Mouse (Mus musculus): ENCODE data around the gene Atcay.

- TF ChIP-seq POLR2A (IDR thresholded peaks at IDR 0.05; ENCODE audit: low read depth, low read length) (no peak), CTCF (conservative IDR thresholded peaks at IDR 0.05; ENCODE audit: insufficient read depth, insufficient read length, low read depth, low read length) (no peak)
Observed at GRCm38 (mm10) chr10:81216810-81217209, 13.8 kb downstream of the Atcay start.

Measured in kidney, adult 2 months (tissue).